Mouse (Mus musculus): ENCODE data around the gene Fam180a. TPM values are rescaled to one million over a fixed set of nuclear protein-coding genes. Genes with fewer than 3 reads are reported as not detected.
"Not testable (repeated sequence)": the region's sequence is repeated elsewhere in the genome, so short reads cannot be mapped to it uniquely, and the experiment has no call there.

Fam180a gene
- total RNA-seq (2021) = 1 to 10 TPM; 1.1 to 2.6 TPM
- long read RNA-seq, experiment 1, partial matches to known transcripts = 0 of 1 reads
- long read RNA-seq, experiment 1, other reads (novel, unspliced or antisense) = 0 of 1 reads
- long read RNA-seq, experiment 2 = 0 reads

GRCm38 (mm10) chr6:35326111-35326515 lies at the start of gene Fam180a:
Fam180a (minus strand) TSS chr6:35326141.
- peak; percentile 18 for DNase-seq

DNA sequence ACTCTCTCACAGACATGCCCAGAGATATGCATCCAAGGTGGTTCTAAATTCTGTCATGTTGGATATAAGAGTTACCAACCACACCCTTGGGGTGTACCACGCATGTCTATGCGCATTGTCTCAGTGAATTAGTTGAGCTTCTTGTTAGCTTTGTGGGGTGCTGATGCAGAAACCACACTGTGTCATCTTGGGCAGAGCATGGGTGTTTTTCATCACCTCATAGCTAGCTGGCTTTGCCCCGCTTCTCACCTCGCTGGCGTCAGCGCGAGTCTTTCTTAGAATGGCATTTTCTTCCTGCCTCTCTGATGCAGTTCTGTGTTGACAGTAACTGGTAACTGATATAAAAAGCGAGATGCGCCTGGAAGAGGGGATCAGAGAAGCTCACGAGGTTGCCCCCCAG lies 48.1 kb upstream of the Fam180a start:
- DNase-seq = no peak

GRCm38 (mm10) chr6:35370356-35370755 lies 44.4 kb upstream of the Fam180a start:
- DNase-seq = no peak

- DNase-seq = not testable (repeated sequence)
Measured at GRCm38 (mm10) chr6:35369578-35370282, 43.8 kb upstream of the Fam180a start.

- no peak for DNase-seq
Measured at GRCm38 (mm10) chr6:35362596-35362995, 36.7 kb upstream of the Fam180a start.

- no peak for DNase-seq
Measured at GRCm38 (mm10) chr6:35355320-35355719, 29.4 kb upstream of the Fam180a start.

DNA sequence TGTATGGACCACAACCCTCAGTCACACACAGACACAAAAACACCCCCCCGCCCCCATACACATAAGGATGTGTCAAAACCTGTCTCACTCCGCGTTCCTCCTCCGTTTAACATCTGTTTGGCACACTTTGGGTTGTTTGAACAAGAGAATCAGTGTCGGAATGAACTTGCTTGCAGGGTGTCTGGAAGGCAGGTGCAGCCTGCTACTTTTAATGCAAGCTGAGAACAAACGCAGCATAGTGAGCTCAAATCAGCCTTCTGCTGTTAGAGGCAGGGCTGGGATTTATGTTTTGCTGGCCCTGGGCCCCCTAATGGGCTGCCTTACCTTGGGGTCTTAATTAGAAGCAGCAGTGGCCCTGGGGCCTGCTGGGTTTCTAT lies 28.7 kb upstream of the Fam180a start:
- DNase-seq = no peak

GRCm38 (mm10) chr6:35353846-35354621 lies 28.1 kb upstream of the Fam180a start:
- no peak for DNase-seq

DNA sequence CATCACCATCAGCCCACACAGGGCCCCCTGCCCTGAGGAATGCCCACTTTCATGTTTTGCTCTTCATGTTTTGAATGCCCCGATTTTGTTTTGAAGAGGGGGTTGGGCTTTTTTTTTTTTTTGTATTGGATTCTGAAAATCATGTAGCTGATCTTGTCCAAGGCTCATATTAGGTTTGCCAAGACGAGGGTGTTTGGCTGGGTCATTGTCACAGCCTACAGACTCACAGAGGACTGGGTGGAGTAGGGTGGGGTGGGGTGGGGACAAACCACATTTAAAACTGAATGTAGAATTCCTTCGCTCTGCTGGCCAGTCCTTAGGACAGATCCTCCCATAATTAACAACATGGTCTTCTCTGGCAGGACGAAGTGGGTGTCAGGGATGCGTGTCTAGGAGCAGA lies 27.5 kb upstream of the Fam180a start:
- no peak for DNase-seq

GRCm38 (mm10) chr6:35352867-35353266 lies 26.9 kb upstream of the Fam180a start:
- no peak for DNase-seq

DNA sequence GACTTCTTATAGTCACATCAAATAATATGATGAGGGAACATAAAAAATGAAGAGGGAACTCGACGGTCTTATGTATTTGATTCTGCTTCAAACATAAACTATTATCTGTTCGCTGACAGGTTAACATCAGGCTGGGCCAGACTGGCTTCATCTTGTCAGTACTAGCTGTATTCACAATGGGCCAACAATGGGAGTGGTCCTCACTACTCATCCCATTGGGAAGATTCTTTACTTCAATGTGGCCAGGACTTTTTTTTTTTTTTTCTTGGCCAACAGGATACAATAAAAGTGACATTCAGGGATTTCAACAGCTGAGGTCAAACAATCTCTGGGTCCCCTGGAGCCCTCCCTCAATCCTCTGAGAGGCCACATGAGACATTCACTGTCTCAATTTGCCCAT lies 25.9 kb upstream of the Fam180a start:
- no peak for DNase-seq

DNA sequence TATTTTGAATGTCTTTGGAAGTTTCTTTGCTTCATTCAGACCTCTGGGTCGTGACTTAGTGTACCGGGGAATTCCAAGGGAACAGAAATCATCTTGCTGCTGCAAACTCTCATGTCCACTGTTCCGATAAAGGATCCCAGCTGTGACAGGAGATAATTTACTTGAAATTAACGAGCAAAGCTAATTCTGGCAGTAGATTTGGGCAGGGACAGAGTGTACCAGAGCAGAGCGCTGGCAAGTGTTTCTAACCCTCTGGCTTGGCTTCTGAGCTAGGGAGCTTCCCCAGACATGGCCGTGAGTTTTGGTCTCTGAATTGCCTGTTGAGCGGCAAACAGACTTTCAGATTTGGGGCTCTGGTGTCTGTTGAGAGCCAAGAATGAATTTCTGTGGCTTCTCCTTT lies 23.8 kb upstream of the Fam180a start:
- no peak for DNase-seq

GRCm38 (mm10) chr6:35338640-35339039 lies 12.7 kb upstream of the Fam180a start:
- no peak for DNase-seq

DNA sequence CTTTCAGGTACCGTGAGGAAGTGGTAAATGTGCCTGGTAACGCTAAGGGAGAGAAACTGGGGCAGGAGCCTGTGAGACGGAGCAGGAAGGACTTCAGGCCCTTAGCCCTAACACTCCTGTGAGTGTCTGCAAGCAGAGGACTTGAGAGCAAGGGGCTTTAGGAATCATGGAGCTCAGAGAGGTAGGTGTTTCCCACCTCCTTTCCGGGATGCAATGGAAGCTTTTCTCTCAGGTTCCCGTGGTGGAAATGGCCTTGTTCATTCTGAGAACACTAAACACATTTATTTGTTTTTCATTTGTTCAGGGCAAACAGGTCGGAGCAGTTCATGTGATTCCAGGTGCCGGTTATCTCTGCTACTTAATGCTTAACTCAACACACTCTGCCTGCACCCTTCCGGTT lies 11.9 kb upstream of the Fam180a start:
- DNase-seq = no peak

DNA sequence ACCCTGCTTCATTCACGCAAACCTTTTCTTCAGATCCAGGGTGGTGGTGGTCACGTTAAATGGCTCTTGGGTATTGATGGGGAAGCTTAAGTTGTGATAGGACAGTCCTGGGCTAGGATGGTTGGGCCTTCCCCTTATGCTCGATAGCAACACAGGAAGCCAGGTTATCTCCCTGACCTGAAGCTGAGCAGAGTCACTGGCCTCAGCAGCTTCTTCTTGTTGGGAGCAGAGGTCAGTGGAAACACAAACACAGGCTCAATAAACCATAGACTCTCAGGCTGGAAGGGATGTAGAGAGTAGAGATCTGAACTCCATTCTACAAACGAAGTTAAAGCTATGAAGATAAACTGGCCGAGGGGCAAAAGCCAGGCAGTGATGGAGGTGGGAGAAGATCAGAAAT lies 9.5 kb upstream of the Fam180a start:
- DNase-seq = no peak

- DNase-seq = no peak
Measured at GRCm38 (mm10) chr6:35334278-35334677, 8.3 kb upstream of the Fam180a start.

DNA sequence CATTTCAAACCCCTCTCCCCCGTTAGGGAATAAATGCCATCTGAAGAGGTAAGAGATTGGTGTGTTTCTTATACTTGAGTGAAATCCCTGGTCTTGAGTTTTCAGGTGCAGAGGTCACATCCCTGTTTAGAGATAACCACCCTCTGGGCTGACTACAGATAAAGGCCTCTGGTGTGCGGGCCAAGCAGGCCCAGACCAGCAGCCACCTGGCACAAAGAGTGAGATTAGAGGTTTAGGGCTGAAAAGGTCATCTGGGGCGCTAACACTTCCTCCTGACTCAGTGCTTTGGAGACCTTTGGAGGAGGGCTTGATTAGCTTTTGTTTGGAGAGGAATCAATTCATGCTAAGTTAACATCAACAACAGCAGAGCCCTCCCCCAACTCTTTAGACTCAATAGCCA lies 7.7 kb upstream of the Fam180a start:
- no peak for DNase-seq

DNA sequence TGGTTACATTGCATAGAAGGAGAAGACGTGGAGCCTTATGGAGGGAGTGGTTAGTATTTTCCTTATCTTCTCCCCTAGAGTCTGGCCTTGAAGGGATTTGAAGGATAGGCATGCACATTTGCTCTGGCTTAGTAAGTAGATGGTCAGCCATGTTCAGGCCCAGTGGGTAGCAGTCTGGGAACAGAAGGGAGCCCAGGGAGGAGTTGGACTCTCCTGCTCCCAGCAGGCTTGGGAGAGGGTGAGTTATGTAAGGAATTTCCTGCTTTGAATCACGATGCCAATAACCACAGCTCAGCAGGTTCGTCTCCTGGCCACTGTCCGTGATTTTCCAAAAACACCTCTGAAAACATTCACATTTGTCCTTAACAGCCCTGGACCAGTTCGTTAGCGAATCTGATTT lies 4.9 kb upstream of the Fam180a start:
- DNase-seq = no peak

DNA sequence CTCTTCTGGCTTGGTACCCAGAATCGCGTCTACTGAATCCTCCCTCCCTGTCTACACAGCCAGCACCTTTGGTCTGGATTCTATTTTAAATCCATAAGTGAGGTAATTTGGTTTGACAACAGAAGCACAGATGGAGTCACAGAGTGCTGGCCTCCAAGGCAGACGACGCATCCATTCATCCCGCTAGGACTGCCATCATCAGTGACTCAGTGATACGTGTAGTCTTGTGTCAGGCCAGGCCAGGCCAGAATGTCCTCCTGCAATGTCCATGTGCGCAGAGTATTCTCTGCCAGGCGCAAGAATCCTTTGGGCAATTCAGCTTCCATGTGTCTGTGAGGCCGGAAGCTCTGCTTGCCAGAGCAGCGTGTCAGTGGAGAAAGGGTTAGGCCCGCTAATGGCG lies 4.0 kb upstream of the Fam180a start:
- DNase-seq = no peak

DNA sequence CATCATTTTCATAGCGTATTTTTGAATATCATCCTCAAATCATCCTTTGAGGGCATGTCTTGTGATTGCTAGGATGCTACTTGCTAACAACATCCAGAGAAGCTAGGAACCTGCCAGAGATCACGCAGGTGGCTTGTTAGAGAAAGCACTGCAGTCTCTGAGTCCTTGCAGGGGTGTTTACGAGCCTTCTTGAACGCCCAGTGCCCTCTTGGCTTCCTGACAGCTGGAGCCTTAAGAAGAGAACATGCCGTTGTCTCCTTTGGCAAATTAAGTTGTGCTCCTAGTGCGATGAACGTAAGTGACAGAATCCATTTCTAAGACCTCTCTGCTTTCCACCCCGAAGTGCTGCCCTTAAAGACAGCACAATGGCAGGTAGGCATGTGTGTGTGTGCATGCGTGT lies 1.6 kb downstream of the Fam180a start:
- no peak for DNase-seq

DNA sequence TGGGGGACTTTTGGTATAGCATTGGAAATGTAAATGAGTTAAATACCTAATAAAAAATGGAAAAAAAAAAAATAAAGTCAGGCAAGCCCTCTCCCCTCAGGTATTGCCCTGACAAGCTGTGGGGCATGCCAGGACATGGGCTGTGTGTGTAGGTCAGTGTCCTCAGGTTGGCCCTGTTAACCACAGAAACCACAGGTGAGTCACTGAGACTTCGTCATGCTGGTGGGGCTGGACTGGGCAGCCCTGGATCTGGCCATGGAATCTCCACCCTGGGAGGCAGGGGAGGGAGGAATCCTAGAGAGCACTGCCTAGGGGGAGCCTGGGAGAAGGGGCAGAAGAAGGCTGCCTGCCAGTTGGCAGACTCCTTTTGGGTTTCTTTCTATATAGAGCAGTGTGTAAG lies 2.9 kb downstream of the Fam180a start:
- no peak for DNase-seq

DNA sequence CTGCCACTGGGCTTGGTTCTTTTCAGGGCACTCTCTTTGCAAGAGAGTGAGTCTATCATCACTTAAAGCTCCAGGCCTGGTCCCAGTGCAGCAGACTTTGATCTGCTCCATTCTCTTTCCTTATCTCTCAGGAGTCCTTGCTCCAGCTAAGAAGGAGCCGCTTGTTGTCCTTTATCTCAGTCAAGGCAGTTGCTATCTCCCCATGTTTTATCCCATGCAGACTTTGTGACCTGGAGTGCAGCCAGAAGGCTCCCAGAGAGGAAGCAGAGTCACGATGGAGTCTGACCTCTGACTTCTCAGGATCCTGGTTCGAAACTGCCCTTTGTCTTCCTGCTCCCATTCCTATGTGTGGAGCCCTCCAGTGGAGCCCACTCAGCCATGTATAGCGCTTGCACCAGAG lies 4.8 kb downstream of the Fam180a start:
- DNase-seq = peak; percentile 16

- DNase-seq = no peak
Measured at GRCm38 (mm10) chr6:35319850-35320249, 6.1 kb downstream of the Fam180a start.

GRCm38 (mm10) chr6:35313520-35313919 lies 12.4 kb downstream of the Fam180a start:
- no peak for DNase-seq
